8 mouse cellular contexts compared by ENCODE assay signal in genomic region chr15:82127426-82128374, GRCm38 (mm10). TPM values are rescaled to one million over a fixed set of nuclear protein-coding genes. Genes with fewer than 3 reads are reported as not detected.
A peak's percentile ranks its signal among the peaks of the same experiment; 100 is the strongest.
DNase-seq lines count a peak whose midpoint lies in the region; ATAC-seq lines count a peak whose summit lies in the region.

Ccdc134 (plus strand) TSS chr15:82127922.

- peaks cover 5% of the 10 kb centered on the region; the same call in 1 of the 2 replicates for H3K27me3 ChIP-seq in intestine, embryonic 14.5 days (replicated peaks; ENCODE audit: control insufficient read depth, insufficient read depth, low read length)

- peak; percentile 98 for DNase-seq in adrenal gland, adult (ENCODE audit: inconsistent age in 2 of 2, low spot score in 1 of 2)
- peak; percentile 96 for DNase-seq in embryo, embryonic 10.5 days (ENCODE audit: low spot score)
- DNase-seq in gastrocnemius, postnatal 25 days: peak; percentile 97
- DNase-seq in intestine, embryonic 14.5 days (ENCODE audit: low spot score): peak; percentile 99
- DNase-seq in left cerebral cortex, postnatal 14 days (ENCODE audit: low spot score in 2 of 2): peak; percentile 97
- DNase-seq in mesoderm, embryonic 11.5 days (ENCODE audit: low read depth, low spot score): peak; percentile 94
- DNase-seq in right cerebral cortex, postnatal 36 days (ENCODE audit: low spot score in 2 of 2): peak; percentile 94 to 96
- peak; percentile 94 for DNase-seq in yolk sac, embryonic 10.5 days (ENCODE audit: low spot score)

- H3K4me1 ChIP-seq in intestine, embryonic 14.5 days (replicated peaks; ENCODE audit: control insufficient read depth, insufficient read depth, low read length): peaks cover 8% of the 10 kb centered on the region; the same call in 1 of the 2 replicates

- H3K27ac ChIP-seq in intestine, embryonic 14.5 days (ENCODE audit: low read depth): peak within 1 kb of the TSS; percentile 67; the same call in 1 of the 2 replicates

- intact Hi-C loops in left cerebral cortex, postnatal 14 days (cut with DNase I): no loop called here

- H3K4me2 ChIP-seq in intestine, embryonic 14.5 days (ENCODE audit: low read length): peak within 1 kb of the TSS; percentile 73

- peak within 1 kb of the TSS; percentile 68 for H3K4me3 ChIP-seq in intestine, embryonic 14.5 days (ENCODE audit: low read depth, low read length)

- H3K9me3 ChIP-seq in intestine, embryonic 14.5 days (ENCODE audit: control insufficient read depth, low read length): no peaks in the 10 kb centered on the region

- WGBS in intestine, embryonic 14.5 days: under 1% methylated on average over 74 of the region's 74 CpGs

- peak within 1 kb of the TSS; percentile 67 for H3K9ac ChIP-seq in intestine, embryonic 14.5 days (ENCODE audit: low read length)

- 0 out of 2 replicates have a peak, but pooled peaks cover 3% of the 10 kb centered on the region for H3K36me3 ChIP-seq in intestine, embryonic 14.5 days (ENCODE audit: control insufficient read depth, insufficient read depth, low read length)

- peak; percentile 99 for ATAC-seq in intestine, embryonic 14.5 days (replicated peaks; ENCODE audit: low FRiP score, low TSS enrichment, low read depth)

RNA-seq across cellular contexts. Expression of gene Ccdc134, which starts in this region (rescaled TPM):
- total RNA-seq in gastrocnemius, postnatal 25 days (2021): 10 to 100 TPM in 1 of 2 experiments, 1 to 10 TPM in 1; 8.0 to 16.5 TPM
- polyA plus RNA-seq in intestine, embryonic 14.5 days (2014; fragmentation: Nextera tagmentation; extraction: Ambion mirVana): 14.2 and 15.3 TPM in 2 replicates
- 10 to 100 TPM; 10.1 to 12.9 TPM for total RNA-seq in left cerebral cortex, postnatal 14 days (2021)

Comparison
In these comparisons a context has a peak if more than half of its experiments do, and no peak if none do; other contexts are left out.
1. Peak in every context shown above with its lines: DNase-seq, ATAC-seq, H3K4me3 ChIP-seq and H3K27ac ChIP-seq.